Mouse (Mus musculus): ENCODE results near the gene Tars2. TPM values are rescaled to one million over a fixed set of nuclear protein-coding genes. Genes with fewer than 3 reads are reported as not detected.
"Not testable (repeated sequence)": the region's sequence is repeated elsewhere in the genome, so short reads cannot be mapped to it uniquely, and the experiment has no call there.

Tars2 gene
- total RNA-seq, 2 experiments from 2014 or later, result 40.0 to 43.4 TPM

GRCm38 (mm10) chr3:95698286-95698685 lies 61.7 kb downstream of the Tars2 start:
- intact Hi-C loops (cut with DNase I), result no loop called here
- no peak for DNase-seq

GRCm38 (mm10) chr3:95696360-95696759 lies 63.6 kb downstream of the Tars2 start:
- intact Hi-C loops (cut with DNase I), result no loop called here
- DNase-seq, result no peak

DNA sequence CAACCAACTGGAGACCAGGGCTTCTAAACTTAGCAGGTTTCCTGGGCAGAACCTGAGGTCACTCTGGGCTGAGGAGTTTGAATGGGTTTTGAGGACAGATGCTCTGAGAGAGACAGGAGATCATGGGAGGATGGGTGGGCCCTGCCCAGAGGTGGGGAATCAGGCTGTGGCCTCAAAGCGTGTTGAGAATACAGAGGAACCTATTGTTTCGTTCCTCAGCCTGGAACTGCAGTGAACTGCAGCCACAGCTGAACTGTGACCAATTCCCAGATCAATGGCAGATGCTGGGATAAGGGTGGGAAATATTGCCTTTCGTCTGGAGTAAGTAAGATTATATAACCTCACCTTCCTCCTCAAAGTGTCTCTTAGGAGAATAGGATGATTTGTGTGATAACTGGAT lies 64.2 kb downstream of the Tars2 start:
- intact Hi-C loops (cut with DNase I), result no loop called here
- no peak for DNase-seq

- no peak for DNase-seq
- intact Hi-C loops (cut with DNase I), result no loop called here
Observed at GRCm38 (mm10) chr3:95694808-95695703, 65.0 kb downstream of the Tars2 start.

- no peak for DNase-seq
- intact Hi-C loops (cut with DNase I), result no loop called here
Observed at GRCm38 (mm10) chr3:95693821-95694807, 65.9 kb downstream of the Tars2 start.

DNA sequence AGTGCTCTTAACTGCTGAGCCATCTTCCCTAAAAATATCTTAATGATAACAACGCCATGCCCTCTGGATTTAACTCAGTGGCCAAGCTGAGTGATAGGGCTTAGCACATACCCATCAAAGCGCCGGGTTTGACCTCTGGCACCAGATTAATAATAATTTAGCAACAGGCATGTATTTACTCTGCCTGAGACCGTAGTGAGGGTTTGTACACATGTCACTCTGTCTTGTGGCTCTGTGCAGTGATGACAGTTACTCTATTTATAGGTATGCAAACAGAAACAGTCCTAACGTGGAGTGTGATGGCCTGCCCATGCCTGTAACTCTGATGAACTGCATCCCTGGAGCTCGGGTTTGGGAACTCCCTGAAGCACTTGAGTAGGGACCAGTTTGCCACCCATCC lies 67.3 kb downstream of the Tars2 start:
- intact Hi-C loops (cut with DNase I), result no loop called here
- no peak for DNase-seq

- intact Hi-C loops (cut with DNase I); DNase-seq: not testable (repeated sequence)
Observed at GRCm38 (mm10) chr3:95690552-95690951, 69.5 kb downstream of the Tars2 start.

Small RNA genes lying within 50 kb of the gene (microRNA-seq; reads per million reads assigned to microRNA genes)
- not detected for gene Mir7014

Other genes with a start within 250 kb of the Tars2 start
- 1 to 10 TPM; 8.3 to 8.6 TPM for gene Ctss, start 233.4 kb downstream of the Tars2 start, total RNA-seq (2021)
- not detected for gene Hormad1, start 200.5 kb downstream of the Tars2 start, total RNA-seq (2021)
- 10 to 100 TPM; 18.2 to 19.3 TPM for gene Golph3l, start 171.3 kb downstream of the Tars2 start, total RNA-seq (2021)
- gene Ensa, start 135.2 kb downstream of the Tars2 start, total RNA-seq (2021), result 100 to 1,000 TPM; 135 to 145 TPM
- 10 to 100 TPM; 76.4 to 80.1 TPM for gene Mcl1, start 101.4 kb downstream of the Tars2 start, total RNA-seq (2021)
- gene Adamtsl4, start 72.3 kb downstream of the Tars2 start, total RNA-seq (2021), result 1 to 10 TPM; 1.4 to 1.9 TPM
- gene Ecm1, start 20.6 kb downstream of the Tars2 start, total RNA-seq (2021), result 10 to 100 TPM; 10.9 to 11.3 TPM
- gene Rprd2, start 58.7 kb upstream of the Tars2 start, total RNA-seq (2021), result 10 to 100 TPM; 58.0 to 59.3 TPM
- gene Prpf3, start 95.7 kb upstream of the Tars2 start, total RNA-seq (2021), result 10 to 100 TPM; 34.9 to 41.5 TPM
- 100 to 1,000 TPM; 126 TPM for gene Mrps21, start 111.3 kb upstream of the Tars2 start, total RNA-seq (2021)
- 1 to 10 TPM; 5.6 to 6.9 TPM for gene Ciart, start 122.0 kb upstream of the Tars2 start, total RNA-seq (2021)
- 10 to 100 TPM in 1 of 2 experiments, 1 to 10 TPM in 1; 6.8 to 10.8 TPM for gene BC028528, start 131.8 kb upstream of the Tars2 start, total RNA-seq (2021)
- gene Aph1a, start 133.8 kb upstream of the Tars2 start, total RNA-seq (2021), result 100 to 1,000 TPM in 1 of 2 experiments, 10 to 100 TPM in 1; 91.1 to 101 TPM
- 1 to 10 TPM; 2.4 to 2.5 TPM for gene Car14, start 144.5 kb upstream of the Tars2 start, total RNA-seq (2021)
- gene Anp32e, start 169.0 kb upstream of the Tars2 start, total RNA-seq (2021), result 10 to 100 TPM; 90.4 to 98.0 TPM
- gene Plekho1, start 235.8 kb upstream of the Tars2 start, total RNA-seq (2021), result 10 to 100 TPM; 83.3 to 89.3 TPM